Mouse (Mus musculus): Measurements from ENCODE around the gene Olfr156. TPM values are rescaled to one million over a fixed set of nuclear protein-coding genes. Genes with fewer than 3 reads are reported as not detected.
"Not testable (repeated sequence)": the region's sequence is repeated elsewhere in the genome, so short reads cannot be mapped to it uniquely, and the experiment has no call there.

Gene Olfr156
- polyA plus RNA-seq, 1 experiment from 2014 or later, result 0.16 TPM

DNA sequence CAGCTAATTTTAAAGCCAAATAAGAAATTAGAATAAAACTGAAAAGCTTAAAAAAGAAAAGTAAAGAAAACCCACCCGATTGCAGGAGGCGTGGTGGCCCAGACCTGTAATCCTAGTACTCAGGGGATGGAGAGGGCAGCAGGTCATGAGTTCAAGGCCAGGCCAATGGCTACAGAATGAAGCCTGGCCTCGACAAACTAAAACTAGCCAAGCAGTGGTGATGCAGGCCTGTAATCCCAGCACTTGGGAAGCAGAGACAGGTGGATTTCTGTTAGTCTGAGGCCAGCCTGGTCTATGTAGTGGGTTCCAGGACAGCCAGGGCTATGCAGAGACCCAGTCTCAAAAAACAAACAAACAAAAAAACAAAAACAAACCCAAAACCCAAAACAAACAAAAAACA, 14.6 kb upstream of the Olfr156 start:
- 71% methylated on average over 3 of the region's 3 CpGs for WGBS
- Histone ChIP-seq H3K9me3 (ENCODE audit: control insufficient read depth, low read length) (no peaks in the 10 kb centered on the region; the same call in 1 of the 2 replicates), H3K9ac (ENCODE audit: low read length) (no peak overlapping the region), H3K4me3 (ENCODE audit: low read depth, low read length) (no peak overlapping the region), H3K27me3 (ENCODE audit: control insufficient read depth, insufficient read depth, low read length) (no peaks in the 10 kb centered on the region), H3K36me3 (ENCODE audit: control insufficient read depth, insufficient read depth, low read length) (no peaks in the 10 kb centered on the region), H3K27ac (replicated peaks; ENCODE audit: low read depth, low read length) (no peak overlapping the region), H3K4me1 (ENCODE audit: control insufficient read depth, insufficient read depth, low read length) (no peaks in the 10 kb centered on the region), H3K4me2 (ENCODE audit: low read depth, severe bottlenecking) (no peak overlapping the region)
- ATAC-seq (ENCODE audit: insufficient number of reproducible peaks, low FRiP score, low TSS enrichment, low read depth), result no peak
- DNase-seq (ENCODE audit: low spot score), result no peak

DNA sequence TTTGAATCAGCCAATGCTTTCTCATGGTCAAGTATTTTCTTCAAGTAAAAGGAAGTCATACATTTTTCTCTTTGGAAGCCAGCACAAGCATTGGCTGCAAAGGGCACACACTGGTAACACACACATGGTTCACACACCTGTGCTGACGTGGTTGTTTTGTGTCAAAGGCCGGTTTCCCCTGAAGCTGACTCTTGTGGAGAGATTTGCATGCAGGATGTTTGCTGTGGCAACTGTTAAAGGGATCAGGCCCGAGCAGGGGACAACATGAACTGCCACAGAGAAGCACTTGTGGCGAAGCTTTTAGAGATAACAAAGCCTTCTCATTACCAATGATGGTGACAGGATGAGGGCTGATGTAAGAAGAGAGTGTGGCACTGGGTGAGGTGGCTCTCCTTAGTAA, 11.1 kb upstream of the Olfr156 start:
- Histone ChIP-seq H3K4me2 (ENCODE audit: low read depth, severe bottlenecking) (no peak overlapping the region), H3K9ac (ENCODE audit: low read length) (no peak overlapping the region), H3K4me1 (ENCODE audit: control insufficient read depth, insufficient read depth, low read length) (no peaks in the 10 kb centered on the region), H3K9me3 (ENCODE audit: control insufficient read depth, low read length) (no peaks in the 10 kb centered on the region), H3K27ac (replicated peaks; ENCODE audit: low read depth, low read length) (no peak overlapping the region), H3K36me3 (ENCODE audit: control insufficient read depth, insufficient read depth, low read length) (no peaks in the 10 kb centered on the region), H3K27me3 (ENCODE audit: control insufficient read depth, insufficient read depth, low read length) (no peaks in the 10 kb centered on the region), H3K4me3 (ENCODE audit: low read depth, low read length) (no peak overlapping the region)
- WGBS, result 73% methylated on average over 4 of the region's 4 CpGs
- ATAC-seq (ENCODE audit: insufficient number of reproducible peaks, low FRiP score, low TSS enrichment, low read depth) (no peak), DNase-seq (ENCODE audit: low spot score) (no peak)

DNA sequence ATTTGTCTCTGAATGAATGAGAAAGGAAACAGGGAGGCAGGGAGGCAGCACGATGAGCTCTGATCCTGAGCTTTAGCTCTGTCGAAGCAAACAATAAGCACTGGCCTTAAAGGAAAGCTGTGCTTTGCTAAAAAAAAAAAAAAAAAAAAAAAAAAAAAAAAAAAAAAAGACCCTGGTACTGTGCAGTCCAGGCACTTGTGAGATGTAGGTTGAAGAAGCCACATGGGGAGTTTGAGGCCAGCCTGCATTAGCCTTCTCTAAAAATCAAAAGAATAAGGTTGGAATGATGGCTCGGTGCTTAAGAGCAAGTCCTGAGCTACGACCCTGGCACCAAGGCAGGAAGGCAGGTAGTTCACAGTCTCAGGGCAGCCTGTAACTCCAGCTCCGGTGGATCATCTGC, 10.1 kb upstream of the Olfr156 start:
- Histone ChIP-seq H3K36me3 (ENCODE audit: control insufficient read depth, insufficient read depth, low read length) (no peaks in the 10 kb centered on the region), H3K4me3 (ENCODE audit: low read depth, low read length) (no peak overlapping the region), H3K27ac (replicated peaks; ENCODE audit: low read depth, low read length) (no peak overlapping the region), H3K4me1 (ENCODE audit: control insufficient read depth, insufficient read depth, low read length) (no peaks in the 10 kb centered on the region), H3K27me3 (ENCODE audit: control insufficient read depth, insufficient read depth, low read length) (no peaks in the 10 kb centered on the region), H3K9me3 (ENCODE audit: control insufficient read depth, low read length) (no peaks in the 10 kb centered on the region), H3K9ac (ENCODE audit: low read length) (no peak overlapping the region), H3K4me2 (ENCODE audit: low read depth, severe bottlenecking) (no peak overlapping the region)
- WGBS, result 78% methylated on average over 5 of the region's 5 CpGs
- DNase-seq (ENCODE audit: low spot score) (no peak), ATAC-seq (ENCODE audit: insufficient number of reproducible peaks, low FRiP score, low TSS enrichment, low read depth) (no peak)

DNA sequence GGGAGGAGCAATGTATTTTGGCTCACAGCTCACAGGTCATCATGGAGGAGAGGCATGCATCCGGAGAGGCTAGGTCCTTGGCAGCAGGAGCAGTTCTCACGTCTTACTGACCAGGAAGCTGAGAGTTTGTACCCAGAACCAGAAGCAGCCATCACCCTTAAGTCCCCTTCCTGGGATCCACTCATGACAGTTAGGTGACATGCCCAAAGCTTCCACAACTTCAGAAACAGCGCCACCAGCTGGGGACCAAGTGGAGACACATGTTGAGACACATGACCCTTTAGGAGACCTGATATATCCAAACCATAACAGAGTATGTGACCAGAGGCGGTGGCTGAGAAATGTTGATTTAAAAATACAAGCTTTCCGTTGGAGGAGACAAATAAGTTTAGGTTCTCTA, 8.3 kb upstream of the Olfr156 start:
- Histone ChIP-seq H3K36me3 (ENCODE audit: control insufficient read depth, insufficient read depth, low read length) (no peaks in the 10 kb centered on the region), H3K4me3 (ENCODE audit: low read depth, low read length) (no peak overlapping the region), H3K4me1 (ENCODE audit: control insufficient read depth, insufficient read depth, low read length) (no peaks in the 10 kb centered on the region), H3K9me3 (ENCODE audit: control insufficient read depth, low read length) (no peaks in the 10 kb centered on the region), H3K27ac (replicated peaks; ENCODE audit: low read depth, low read length) (no peak overlapping the region), H3K9ac (ENCODE audit: low read length) (no peak overlapping the region), H3K27me3 (ENCODE audit: control insufficient read depth, insufficient read depth, low read length) (no peaks in the 10 kb centered on the region), H3K4me2 (ENCODE audit: low read depth, severe bottlenecking) (no peak overlapping the region)
- WGBS, result 65% methylated on average over 5 of the region's 5 CpGs
- DNase-seq (ENCODE audit: low spot score) (no peak), ATAC-seq (ENCODE audit: insufficient number of reproducible peaks, low FRiP score, low TSS enrichment, low read depth) (no peak)

DNA sequence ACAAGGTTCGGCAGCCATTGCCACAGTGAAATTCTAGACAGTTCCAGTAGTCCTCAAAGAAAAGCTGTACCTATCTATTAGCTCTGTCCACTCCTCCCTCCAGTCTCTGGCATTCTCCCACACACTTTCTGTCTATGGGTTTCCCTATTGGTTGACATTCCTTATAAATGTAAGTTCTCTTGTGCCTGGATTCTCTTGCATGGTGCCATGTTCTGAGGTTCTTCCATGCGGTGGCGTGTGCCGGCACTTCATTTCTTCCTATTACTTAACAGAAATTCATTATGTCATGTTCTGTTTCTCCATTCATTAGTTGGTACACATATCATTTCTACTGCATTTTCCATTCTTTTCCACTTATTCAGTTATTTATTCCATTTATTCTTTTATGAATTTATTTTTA, 5.1 kb upstream of the Olfr156 start:
- H3K4me3 ChIP-seq (ENCODE audit: low read depth, low read length), result no peak overlapping the region
- no peaks in the 10 kb centered on the region for H3K36me3 ChIP-seq (ENCODE audit: control insufficient read depth, insufficient read depth, low read length)
- ATAC-seq (ENCODE audit: insufficient number of reproducible peaks, low FRiP score, low TSS enrichment, low read depth) (no peak), DNase-seq (ENCODE audit: low spot score) (no peak)
- no peak overlapping the region for H3K9ac ChIP-seq (ENCODE audit: low read length)
- no peak overlapping the region for H3K27ac ChIP-seq (replicated peaks; ENCODE audit: low read depth, low read length)
- H3K9me3 ChIP-seq (ENCODE audit: control insufficient read depth, low read length), result no peaks in the 10 kb centered on the region
- no peaks in the 10 kb centered on the region for H3K4me1 ChIP-seq (ENCODE audit: control insufficient read depth, insufficient read depth, low read length)
- H3K4me2 ChIP-seq (ENCODE audit: low read depth, severe bottlenecking), result no peak overlapping the region
- 86% methylated on average over 4 of the region's 4 CpGs for WGBS
- H3K27me3 ChIP-seq (ENCODE audit: control insufficient read depth, insufficient read depth, low read length), result no peaks in the 10 kb centered on the region

DNA sequence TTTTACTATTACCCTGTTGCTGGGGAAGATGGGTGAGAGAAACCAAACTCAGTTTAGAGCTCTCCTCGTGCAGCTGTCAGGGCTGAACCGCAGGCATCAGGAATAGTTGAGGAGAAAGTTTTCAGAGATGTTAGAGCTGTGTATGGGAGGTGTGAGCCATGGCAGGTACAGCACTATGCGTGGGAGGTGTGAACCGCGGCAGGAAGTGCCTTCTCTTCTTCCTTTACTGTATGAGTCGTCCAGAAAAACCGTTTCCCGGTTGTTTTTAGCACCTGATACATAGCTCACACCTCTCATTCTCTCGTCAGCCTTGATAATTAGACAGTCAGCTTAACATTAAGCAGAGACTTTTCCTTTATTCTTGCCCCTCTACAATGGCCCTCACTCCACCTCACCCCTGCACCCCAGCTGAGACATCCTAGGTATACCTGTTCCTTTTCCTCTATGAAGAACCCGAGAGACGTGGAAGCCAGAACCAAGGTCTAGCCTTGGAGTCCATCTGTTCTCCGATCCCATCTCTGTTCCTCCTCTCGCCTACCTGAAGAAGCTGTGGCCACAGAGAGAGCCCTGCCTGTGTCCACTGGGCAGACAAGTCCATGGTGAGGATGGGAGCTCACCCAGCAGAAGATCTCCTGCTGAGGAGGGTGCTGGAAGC, 672 bp downstream of the Olfr156 start:
- Histone ChIP-seq H3K4me2 (ENCODE audit: low read depth, severe bottlenecking) (no peak overlapping the region), H3K4me1 (ENCODE audit: control insufficient read depth, insufficient read depth, low read length) (no peaks in the 10 kb centered on the region), H3K4me3 (ENCODE audit: low read depth, low read length) (no peak overlapping the region), H3K27ac (replicated peaks; ENCODE audit: low read depth, low read length) (no peak overlapping the region), H3K27me3 (ENCODE audit: control insufficient read depth, insufficient read depth, low read length) (no peaks in the 10 kb centered on the region), H3K9me3 (ENCODE audit: control insufficient read depth, low read length) (no peaks in the 10 kb centered on the region), H3K9ac (ENCODE audit: low read length) (no peak overlapping the region), H3K36me3 (ENCODE audit: control insufficient read depth, insufficient read depth, low read length) (no peaks in the 10 kb centered on the region)
- WGBS, result 77% methylated on average over 13 of the region's 13 CpGs
- no peak for ATAC-seq (ENCODE audit: insufficient number of reproducible peaks, low FRiP score, low TSS enrichment, low read depth)
- no peak for DNase-seq (ENCODE audit: low spot score)

DNA sequence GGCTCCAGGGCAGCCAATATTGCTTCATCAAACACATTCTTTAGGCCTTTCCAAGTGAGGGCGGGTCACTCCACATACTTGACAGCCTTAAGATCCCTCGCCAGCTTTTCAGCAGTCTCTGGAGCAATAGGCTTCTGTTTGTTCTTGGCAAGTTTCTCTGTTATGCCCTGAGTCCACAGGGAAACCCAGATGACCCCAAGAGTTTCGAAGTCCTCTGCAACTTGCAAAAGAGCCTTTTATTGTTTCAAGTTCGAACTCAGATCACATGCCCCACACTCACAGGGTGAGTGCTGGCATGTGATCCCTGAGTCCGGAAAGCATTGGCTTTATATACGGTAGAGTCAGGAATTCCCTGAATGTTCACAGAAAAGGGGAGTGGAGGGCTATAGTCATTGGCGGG, 24.8 kb downstream of the Olfr156 start:
- no peak for ATAC-seq (ENCODE audit: insufficient number of reproducible peaks, low FRiP score, low TSS enrichment, low read depth)
- Histone ChIP-seq H3K9ac (ENCODE audit: low read length) (no peak overlapping the region), H3K27me3 (ENCODE audit: control insufficient read depth, insufficient read depth, low read length) (no peaks in the 10 kb centered on the region), H3K9me3 (ENCODE audit: control insufficient read depth, low read length) (0 out of 2 replicates have a peak, but pooled peaks cover 3% of the 10 kb centered on the region), H3K36me3 (ENCODE audit: control insufficient read depth, insufficient read depth, low read length) (no peaks in the 10 kb centered on the region), H3K4me1 (ENCODE audit: control insufficient read depth, insufficient read depth, low read length) (no peaks in the 10 kb centered on the region), H3K27ac (replicated peaks; ENCODE audit: low read depth, low read length) (no peak overlapping the region), H3K4me3 (ENCODE audit: low read depth, low read length) (no peak overlapping the region), H3K4me2 (ENCODE audit: low read depth, severe bottlenecking) (no peak overlapping the region)
- WGBS, result 63% methylated on average over 7 of the region's 7 CpGs
- no peak for DNase-seq (ENCODE audit: low spot score)

DNA sequence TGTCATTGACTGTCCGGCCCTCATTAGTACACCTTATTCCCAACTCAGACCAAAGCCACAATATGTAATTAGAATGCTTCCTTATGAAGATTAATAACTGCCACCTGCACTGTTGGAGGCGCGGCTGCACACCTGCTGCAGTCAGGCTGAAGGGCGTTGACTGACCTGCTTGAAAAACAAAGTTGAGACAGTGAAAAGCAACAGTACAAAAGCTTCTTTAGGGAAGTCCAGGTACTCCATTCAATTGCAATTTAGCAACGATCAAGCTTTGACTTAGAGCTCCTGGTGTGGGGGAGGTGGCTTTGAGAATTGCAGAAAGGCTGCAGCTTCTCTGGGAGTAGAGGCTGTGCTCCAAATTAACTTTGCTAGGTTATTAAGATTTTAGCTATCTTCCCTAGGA, 27.9 kb downstream of the Olfr156 start:
- H3K9ac ChIP-seq (ENCODE audit: low read length); H3K9me3 ChIP-seq (ENCODE audit: control insufficient read depth, low read length); H3K27ac ChIP-seq (replicated peaks; ENCODE audit: low read depth, low read length); ATAC-seq (ENCODE audit: insufficient number of reproducible peaks, low FRiP score, low TSS enrichment, low read depth); DNase-seq (ENCODE audit: low spot score); H3K4me2 ChIP-seq (ENCODE audit: low read depth, severe bottlenecking); H3K4me3 ChIP-seq (ENCODE audit: low read depth, low read length); H3K27me3 ChIP-seq (ENCODE audit: control insufficient read depth, insufficient read depth, low read length); H3K36me3 ChIP-seq (ENCODE audit: control insufficient read depth, insufficient read depth, low read length); H3K4me1 ChIP-seq (ENCODE audit: control insufficient read depth, insufficient read depth, low read length): not testable (repeated sequence)
- WGBS, result 89% methylated on average over 5 of the region's 5 CpGs

DNA sequence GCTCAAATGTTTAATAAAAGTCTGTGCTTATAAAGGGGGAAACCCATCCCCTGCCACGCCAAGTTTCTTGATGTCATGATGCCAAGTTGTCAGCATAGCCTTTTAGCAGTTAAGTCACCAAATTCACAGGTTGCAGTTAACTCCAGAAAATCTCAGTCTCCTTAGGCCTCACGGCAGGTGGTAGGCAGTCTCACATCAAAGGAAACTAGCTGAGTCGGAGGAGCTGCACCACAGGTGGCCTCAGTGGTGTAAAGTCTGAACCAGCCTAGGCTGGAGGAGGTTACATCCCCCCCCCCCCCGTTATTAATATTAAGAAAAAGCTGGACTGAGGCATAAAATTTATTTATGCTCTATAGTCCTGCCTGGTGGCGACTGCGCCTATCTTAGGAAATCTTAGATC, 28.4 kb downstream of the Olfr156 start:
- WGBS, result 69% methylated on average over 6 of the region's 6 CpGs
- no peak for ATAC-seq (ENCODE audit: insufficient number of reproducible peaks, low FRiP score, low TSS enrichment, low read depth)

More for the DNA sequence above, 28.4 kb downstream of the Olfr156 start:
- Histone ChIP-seq H3K9me3 (ENCODE audit: control insufficient read depth, low read length) (no peaks in the 10 kb centered on the region), H3K4me3 (ENCODE audit: low read depth, low read length) (no peak overlapping the region), H3K27ac (replicated peaks; ENCODE audit: low read depth, low read length) (no peak overlapping the region), H3K4me1 (ENCODE audit: control insufficient read depth, insufficient read depth, low read length) (no peaks in the 10 kb centered on the region), H3K27me3 (ENCODE audit: control insufficient read depth, insufficient read depth, low read length) (no peaks in the 10 kb centered on the region), H3K4me2 (ENCODE audit: low read depth, severe bottlenecking) (no peak overlapping the region), H3K36me3 (ENCODE audit: control insufficient read depth, insufficient read depth, low read length) (no peaks in the 10 kb centered on the region), H3K9ac (ENCODE audit: low read length) (no peak overlapping the region)
- DNase-seq (ENCODE audit: low spot score), result no peak

Measured in limb, embryonic 11.5 days (tissue).